Mouse (Mus musculus) layer of hippocampus, postnatal 10 days (tissue): ENCODE measurements around the gene Slc18b1. TPM values are rescaled to one million over a fixed set of nuclear protein-coding genes. Genes with fewer than 3 reads are reported as not detected.

Experiments
- DNase-seq, 2 experiments: peaks; one replicate each; pipeline ENCODE4 v3.0.0; 2021; ENCODE audit warnings: low spot score in 2 of 2
- total RNA-seq, 2 experiments: library from RNA; stranded (reverse); gene quantifications; 2 replicates each; pipeline ENCODE4 v1.2.3; 2021

Gene Slc18b1
- total RNA-seq, 2 experiments from 2014 or later, result 18.2 to 22.0 TPM

- DNase-seq, result no peak
Observed at GRCm38 (mm10) chr10:23804665-23805064, 7.9 kb downstream of the Slc18b1 start.

- no peak for DNase-seq
Observed at GRCm38 (mm10) chr10:23806201-23806600, 9.4 kb downstream of the Slc18b1 start.

- DNase-seq, result peak; percentile 85 to 86
Observed at GRCm38 (mm10) chr10:23811635-23812437, 15.1 kb downstream of the Slc18b1 start.

- DNase-seq, result no peak
Observed at GRCm38 (mm10) chr10:23812438-23812759, 15.6 kb downstream of the Slc18b1 start.

GRCm38 (mm10) chr10:23812852-23813766 is 16.3 kb downstream of the Slc18b1 start:
- DNase-seq, result no peak

GRCm38 (mm10) chr10:23815168-23815567 is 18.4 kb downstream of the Slc18b1 start:
- peak; percentile 90 to 92 for DNase-seq

GRCm38 (mm10) chr10:23816241-23816640 is 19.5 kb downstream of the Slc18b1 start:
- no peak for DNase-seq

- DNase-seq, result no peak
Observed at GRCm38 (mm10) chr10:23826516-23826915, 29.7 kb downstream of the Slc18b1 start.

- DNase-seq, result no peak
Observed at GRCm38 (mm10) chr10:23836003-23836964, 39.5 kb downstream of the Slc18b1 start.

- DNase-seq, result no peak
Observed at GRCm38 (mm10) chr10:23837115-23837514, 40.3 kb downstream of the Slc18b1 start.

- no peak for DNase-seq
Observed at GRCm38 (mm10) chr10:23838910-23839309, 42.1 kb downstream of the Slc18b1 start.

GRCm38 (mm10) chr10:23839368-23839767 is 42.6 kb downstream of the Slc18b1 start:
- no peak for DNase-seq

- DNase-seq, result no peak
Observed at GRCm38 (mm10) chr10:23840496-23840895, 43.7 kb downstream of the Slc18b1 start.

GRCm38 (mm10) chr10:23851228-23851912 is 54.6 kb downstream of the Slc18b1 start, which contains the start of gene Vnn3:
Vnn3 (plus strand) TSS chr10:23851462.
- no peak for DNase-seq

GRCm38 (mm10) chr10:23852096-23852495 is 55.3 kb downstream of the Slc18b1 start:
- no peak for DNase-seq

- no peak for DNase-seq
Observed at GRCm38 (mm10) chr10:23864362-23865312, 67.9 kb downstream of the Slc18b1 start.
